Mouse (Mus musculus) hindbrain, embryonic 16.5 days (tissue): ENCODE data around the gene Agbl4. TPM values are rescaled to one million over a fixed set of nuclear protein-coding genes. Genes with fewer than 3 reads are reported as not detected.

Experiments
- ATAC-seq: fragments of 200-750 bp; cut with Nextera tagmentation; 2 replicates; pipeline ENCODE4 v1.8.0; 2017; ENCODE audit warnings: moderate TSS enrichment, moderate library complexity
- H3K27ac ChIP-seq: fragments of 300-500 bp; sonication (generic); 2 replicates; pipeline ENCODE4 v1.5.1; 2014; ENCODE audit warnings: low read depth, mild to moderate bottlenecking, control low read depth, low read length, moderate library complexity
- H3K27me3 ChIP-seq: fragments of 300-500 bp; sonication (generic); replicated peaks from 2 replicates; pipeline ENCODE4 v1.6.1; 2014; ENCODE audit warnings: low read length; ENCODE audit not compliant: control insufficient read depth, insufficient read depth
- H3K36me3 ChIP-seq: fragments of 300-500 bp; sonication (generic); 2 replicates; pipeline ENCODE4 v1.6.1; 2014; ENCODE audit warnings: mild to moderate bottlenecking, low read length, moderate library complexity, mixed read lengths; ENCODE audit not compliant: control insufficient read depth, insufficient read depth
- H3K4me1 ChIP-seq: fragments of 300-500 bp; sonication (generic); 2 replicates; pipeline ENCODE4 v1.6.1; 2014; ENCODE audit warnings: low read depth, low read length; ENCODE audit not compliant: control insufficient read depth, insufficient read depth
- H3K4me2 ChIP-seq: fragments of 300-500 bp; sonication (generic); 2 replicates; pipeline ENCODE4 v1.6.1; 2014; ENCODE audit warnings: mild to moderate bottlenecking, low read length, control low read depth, moderate library complexity
- H3K4me3 ChIP-seq: fragments of 300-500 bp; sonication (generic); 2 replicates; pipeline ENCODE4 v1.5.1; 2014; ENCODE audit warnings: mild to moderate bottlenecking, low read length, control low read depth, moderate library complexity
- H3K9ac ChIP-seq: fragments of 300-500 bp; sonication (generic); 2 replicates; pipeline ENCODE4 v1.6.1; 2014; ENCODE audit warnings: low read depth, mild to moderate bottlenecking, control low read depth, low read length, moderate library complexity
- H3K9me3 ChIP-seq: fragments of 300-500 bp; sonication (generic); 2 replicates; pipeline ENCODE4 v1.6.1; 2014; ENCODE audit warnings: mild to moderate bottlenecking, low read length, moderate library complexity; ENCODE audit not compliant: control insufficient read depth
- WGBS: fragments of 180-500 bp; shearing (Covaris S2); extraction: QIAGEN DNeasy Blood & Tissue Kit; methylation state at CpG from one replicate; pipeline ENCODE4 v1.1.7; 2014; 5-methylcytosine and 5-hydroxymethylcytosine counted together
- polyA plus RNA-seq: library from polyadenylated mRNA; unstranded; fragments of >200 nt; fragmentation: Nextera tagmentation; extraction: Ambion mirVana; gene quantifications from 2 replicates; pipeline ENCODE4 v1.2.1, GENCODE M21; 2015

The Agbl4 gene
- polyA plus RNA-seq, 1 experiment from 2014 or later: 4.8 TPM

DNA sequence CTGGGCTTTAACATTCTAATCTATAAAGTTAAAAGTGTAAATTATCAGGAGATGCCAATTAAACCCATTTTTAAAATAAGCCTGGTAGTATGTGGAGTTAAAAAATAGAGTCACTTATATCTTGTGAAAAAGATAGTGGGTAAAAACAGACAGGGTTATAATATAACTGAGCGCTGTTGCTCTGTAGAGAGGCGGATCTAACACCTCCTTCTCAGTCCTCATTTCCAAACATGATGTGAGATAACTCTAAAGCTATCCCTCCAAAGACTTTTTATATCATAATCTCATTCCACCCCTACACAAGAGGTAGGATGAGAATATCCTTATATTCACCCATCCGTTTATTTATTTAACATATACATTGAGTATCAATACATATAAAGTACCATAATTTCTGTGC is 669.9 kb downstream of the Agbl4 start:
- Histone ChIP-seq H3K9ac (no peak overlapping the region), H3K36me3 (no peaks in the 10 kb centered on the region), H3K27me3 (no peaks in the 10 kb centered on the region), H3K4me2 (no peak overlapping the region), H3K27ac (no peak overlapping the region), H3K9me3 (no peaks in the 10 kb centered on the region), H3K4me3 (no peak overlapping the region), H3K4me1 (no peaks in the 10 kb centered on the region)
- WGBS: 95% methylated on average over 3 of the region's 3 CpGs
- ATAC-seq: no peak

DNA sequence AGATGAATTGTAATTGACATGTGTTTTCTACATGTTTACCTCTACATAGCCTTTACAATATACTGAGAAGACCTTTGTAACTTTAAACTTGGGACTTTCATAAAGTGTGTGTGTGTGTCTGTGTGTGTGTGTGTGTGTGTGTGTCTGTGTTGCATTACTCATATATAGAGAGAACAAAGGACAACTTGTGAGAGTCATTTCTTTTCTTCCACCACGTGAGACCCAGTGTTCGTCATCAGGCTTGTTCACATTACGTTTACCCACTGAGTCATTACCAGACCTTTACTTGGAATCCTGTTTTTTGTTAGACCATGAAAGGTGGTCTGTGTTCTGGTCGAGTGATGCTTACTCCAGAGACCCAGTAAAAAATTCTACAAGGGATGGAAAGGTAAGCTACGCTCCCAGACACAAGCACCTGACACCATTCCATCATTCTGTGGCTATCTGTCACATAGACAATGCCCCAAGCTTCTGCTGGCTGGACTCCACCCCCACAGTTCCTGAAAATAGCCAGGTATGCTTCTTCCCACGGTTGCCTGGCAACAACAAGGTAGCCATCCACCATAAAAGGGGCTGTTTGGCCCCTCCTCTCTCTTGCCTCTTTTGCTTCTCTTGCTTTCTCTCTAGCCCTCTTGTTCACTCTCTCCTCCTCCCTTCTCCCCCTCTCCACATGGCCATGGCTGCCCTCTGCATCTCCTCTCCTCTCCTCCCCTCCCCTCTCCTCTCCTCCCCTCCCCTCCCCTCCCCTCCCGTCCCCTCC is 676.5 kb downstream of the Agbl4 start:
- H3K27ac ChIP-seq: no peak overlapping the region
- H3K9ac ChIP-seq: no peak overlapping the region
- no peaks in the 10 kb centered on the region for H3K9me3 ChIP-seq
- WGBS: 65% methylated on average over 6 of the region's 7 CpGs
- ATAC-seq: no peak
- no peak overlapping the region for H3K4me2 ChIP-seq
- no peaks in the 10 kb centered on the region for H3K27me3 ChIP-seq
- no peak overlapping the region for H3K4me3 ChIP-seq
- no peaks in the 10 kb centered on the region for H3K4me1 ChIP-seq
- H3K36me3 ChIP-seq: no peaks in the 10 kb centered on the region

DNA sequence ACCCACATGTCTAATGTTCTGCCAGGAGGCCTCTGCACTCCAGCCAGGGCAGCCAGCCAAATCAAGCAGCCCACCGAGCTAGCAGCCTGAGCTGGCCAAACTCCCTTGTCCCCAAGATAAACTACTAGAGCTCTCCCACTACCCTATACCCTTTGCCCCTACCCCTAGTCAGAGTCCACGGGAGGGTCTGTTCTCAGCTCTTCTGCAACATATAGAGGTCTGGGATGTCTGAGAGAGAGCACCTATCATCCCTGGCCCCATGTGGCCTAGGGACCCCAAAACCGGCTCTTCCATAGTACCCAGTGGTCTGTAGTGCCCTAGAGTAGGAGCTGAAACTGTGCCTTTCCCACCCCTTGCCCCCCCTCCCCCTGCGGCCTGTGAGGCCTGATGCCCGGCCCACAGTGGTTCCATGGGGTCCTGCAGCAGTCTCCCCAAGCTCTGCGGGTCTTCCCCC is 677.3 kb downstream of the Agbl4 start:
- WGBS: 77% methylated on average over 6 of the region's 6 CpGs
- H3K27ac ChIP-seq: no peak overlapping the region
- no peaks in the 10 kb centered on the region for H3K36me3 ChIP-seq
- no peaks in the 10 kb centered on the region for H3K4me1 ChIP-seq
- no peak overlapping the region for H3K4me2 ChIP-seq
- H3K9ac ChIP-seq: no peak overlapping the region
- no peak overlapping the region for H3K4me3 ChIP-seq
- no peaks in the 10 kb centered on the region for H3K9me3 ChIP-seq
- ATAC-seq: peak; percentile 60
- H3K27me3 ChIP-seq: no peaks in the 10 kb centered on the region

DNA sequence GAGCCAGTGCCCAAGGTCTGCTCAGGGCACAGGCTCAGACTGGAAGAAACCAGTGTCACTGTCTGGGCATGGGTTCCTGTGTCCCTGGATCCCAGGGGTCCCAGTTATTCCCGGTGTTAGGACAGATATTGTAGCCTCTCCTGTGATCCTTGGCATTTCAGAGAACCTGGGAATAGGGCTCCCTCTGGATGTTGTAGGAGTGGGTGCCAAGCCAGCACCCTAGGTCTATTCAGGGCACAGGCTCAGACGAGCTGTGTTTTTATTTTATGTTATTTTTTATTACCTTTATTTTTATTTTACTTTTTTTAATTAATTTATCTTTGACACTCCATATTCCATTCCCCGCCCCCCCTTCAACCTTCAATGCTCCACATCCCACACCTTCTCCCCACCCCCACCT is 680.3 kb downstream of the Agbl4 start:
- no peak overlapping the region for H3K27ac ChIP-seq
- H3K4me2 ChIP-seq: no peak overlapping the region
- no peaks in the 10 kb centered on the region for H3K4me1 ChIP-seq
- H3K36me3 ChIP-seq: no peaks in the 10 kb centered on the region
- WGBS: 88% methylated on average over 3 of the region's 3 CpGs
- no peak overlapping the region for H3K9ac ChIP-seq
- H3K4me3 ChIP-seq: no peak overlapping the region
- no peaks in the 10 kb centered on the region for H3K27me3 ChIP-seq
- ATAC-seq: no peak
- no peaks in the 10 kb centered on the region for H3K9me3 ChIP-seq

DNA sequence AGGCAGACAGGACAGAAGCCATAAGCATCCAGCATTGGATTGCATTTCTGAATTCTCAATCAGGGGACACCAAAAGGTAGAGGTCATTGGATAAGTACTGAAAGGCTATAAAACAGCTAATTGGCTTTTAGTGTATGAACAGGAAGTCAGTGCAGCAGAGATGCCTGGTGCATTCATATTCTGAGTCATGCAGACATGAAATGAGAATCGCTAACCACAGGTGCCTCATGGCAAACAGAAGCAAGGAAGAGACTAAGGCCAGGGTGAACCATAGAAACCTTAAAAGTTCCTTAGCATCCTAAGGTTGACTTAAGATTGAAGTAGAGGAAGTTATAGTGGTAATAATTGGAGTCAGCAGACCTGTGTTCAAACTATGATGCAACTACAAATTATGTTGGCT is 687.9 kb downstream of the Agbl4 start:
- no peak overlapping the region for H3K27ac ChIP-seq
- no peak overlapping the region for H3K4me3 ChIP-seq
- no peak for ATAC-seq
- H3K9me3 ChIP-seq: no peaks in the 10 kb centered on the region
- no peaks in the 10 kb centered on the region for H3K4me1 ChIP-seq
- 92% methylated on average over 1 of the region's 1 CpGs for WGBS
- no peaks in the 10 kb centered on the region for H3K36me3 ChIP-seq
- no peak overlapping the region for H3K9ac ChIP-seq
- H3K27me3 ChIP-seq: no peaks in the 10 kb centered on the region
- no peak overlapping the region for H3K4me2 ChIP-seq

DNA sequence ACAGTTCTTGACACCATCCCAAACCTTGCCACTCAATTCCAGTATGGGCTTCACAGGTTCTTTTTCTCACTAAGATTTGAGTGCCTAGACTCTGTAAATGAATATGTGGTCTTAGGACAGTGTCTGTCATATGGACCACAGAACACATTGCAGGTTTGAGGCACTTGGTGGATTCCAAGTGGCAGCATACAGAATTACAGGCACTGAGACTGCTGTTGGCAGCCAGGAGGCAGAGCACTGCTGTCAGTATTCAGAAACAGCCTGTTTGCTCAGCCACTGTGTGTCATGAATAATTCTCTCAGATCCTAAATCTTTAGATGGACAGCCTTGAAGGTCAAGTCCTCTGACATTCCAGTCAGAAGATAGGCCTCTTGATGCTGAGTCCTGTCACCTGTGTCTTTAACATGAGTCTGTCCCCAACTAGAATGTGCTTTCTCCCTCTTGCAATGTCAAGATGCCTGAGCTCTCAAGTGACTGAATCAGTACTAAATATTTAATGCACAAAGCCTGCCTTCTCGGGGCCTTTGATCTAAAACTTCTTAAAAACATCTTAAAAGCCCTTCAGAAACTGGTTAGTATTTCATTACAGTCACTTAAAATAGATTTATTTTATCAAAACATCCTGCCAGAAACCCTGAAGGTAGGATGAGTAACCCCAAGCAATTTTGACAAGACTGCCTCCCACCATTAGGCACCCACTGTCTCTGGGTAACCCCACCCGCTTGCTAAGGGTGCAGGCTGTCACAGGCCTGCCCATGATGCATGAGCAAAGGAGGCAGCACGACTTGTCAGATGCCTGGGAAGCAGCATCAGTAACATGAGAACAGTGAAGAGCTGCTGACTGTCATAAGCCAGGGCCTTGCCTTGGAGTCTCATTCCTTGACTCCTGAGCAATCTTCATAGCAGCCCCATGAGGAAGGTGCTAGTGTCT is 739.0 kb downstream of the Agbl4 start:
- Histone ChIP-seq H3K27me3 (no peaks in the 10 kb centered on the region), H3K4me2 (no peak overlapping the region), H3K9me3 (no peaks in the 10 kb centered on the region), H3K9ac (no peak overlapping the region), H3K27ac (no peak overlapping the region), H3K4me3 (no peak overlapping the region), H3K4me1 (no peaks in the 10 kb centered on the region), H3K36me3 (no peaks in the 10 kb centered on the region)
- WGBS: 70% methylated on average over 3 of the region's 3 CpGs
- no peak for ATAC-seq

DNA sequence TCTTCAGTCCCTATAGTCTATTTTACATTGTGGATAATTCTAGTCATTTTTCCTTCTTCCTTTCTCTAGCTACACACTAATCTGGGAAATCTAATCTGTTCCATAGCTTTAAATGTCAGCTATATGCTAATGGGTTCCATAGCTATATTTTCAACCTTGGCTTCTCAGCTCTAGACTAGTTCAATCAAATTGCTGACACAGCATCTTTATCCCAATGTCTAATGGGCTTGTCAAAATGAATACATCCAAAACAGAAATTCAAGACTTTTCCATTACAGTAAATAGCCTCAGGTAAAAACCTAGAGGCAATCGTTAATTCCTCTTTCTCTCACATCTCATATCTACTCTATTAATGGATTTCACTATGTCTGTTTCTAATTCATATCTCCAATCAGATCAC is 750.3 kb downstream of the Agbl4 start:
- 90% methylated on average over 1 of the region's 1 CpGs for WGBS
- H3K9ac ChIP-seq: no peak overlapping the region
- no peak for ATAC-seq
- no peak overlapping the region for H3K4me2 ChIP-seq
- no peak overlapping the region for H3K4me3 ChIP-seq
- no peaks in the 10 kb centered on the region for H3K27me3 ChIP-seq
- no peaks in the 10 kb centered on the region for H3K36me3 ChIP-seq
- H3K27ac ChIP-seq: no peak overlapping the region
- no peaks in the 10 kb centered on the region for H3K4me1 ChIP-seq
- no peaks in the 10 kb centered on the region for H3K9me3 ChIP-seq

DNA sequence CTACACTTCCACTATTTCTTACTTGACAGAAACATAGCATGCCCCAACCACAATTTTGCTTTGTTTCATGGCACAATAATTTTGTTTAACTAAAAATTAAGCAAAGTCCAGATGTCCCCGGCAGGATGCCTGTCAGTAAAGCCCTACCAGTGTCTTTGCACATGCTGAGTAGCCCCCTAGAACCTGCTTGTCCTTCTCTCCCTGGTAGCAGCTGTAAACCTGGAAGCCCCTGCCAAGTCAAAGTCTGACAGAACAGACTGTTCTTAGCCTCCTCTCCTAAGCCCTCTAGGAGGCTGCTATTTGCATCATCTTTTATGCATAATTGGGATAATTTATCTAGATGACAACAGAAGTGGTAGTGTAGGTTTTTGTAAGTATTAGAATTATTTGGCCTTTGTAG is 758.4 kb downstream of the Agbl4 start:
- H3K27ac ChIP-seq: no peak overlapping the region
- no peak overlapping the region for H3K4me2 ChIP-seq
- H3K9me3 ChIP-seq: no peaks in the 10 kb centered on the region
- no peaks in the 10 kb centered on the region for H3K27me3 ChIP-seq
- H3K4me1 ChIP-seq: no peaks in the 10 kb centered on the region; the same call in 1 of the 2 replicates
- ATAC-seq: peak; percentile 89
- H3K9ac ChIP-seq: no peak overlapping the region
- WGBS: 68% methylated on average over 1 of the region's 1 CpGs
- H3K4me3 ChIP-seq: no peak overlapping the region
- H3K36me3 ChIP-seq: no peaks in the 10 kb centered on the region

DNA sequence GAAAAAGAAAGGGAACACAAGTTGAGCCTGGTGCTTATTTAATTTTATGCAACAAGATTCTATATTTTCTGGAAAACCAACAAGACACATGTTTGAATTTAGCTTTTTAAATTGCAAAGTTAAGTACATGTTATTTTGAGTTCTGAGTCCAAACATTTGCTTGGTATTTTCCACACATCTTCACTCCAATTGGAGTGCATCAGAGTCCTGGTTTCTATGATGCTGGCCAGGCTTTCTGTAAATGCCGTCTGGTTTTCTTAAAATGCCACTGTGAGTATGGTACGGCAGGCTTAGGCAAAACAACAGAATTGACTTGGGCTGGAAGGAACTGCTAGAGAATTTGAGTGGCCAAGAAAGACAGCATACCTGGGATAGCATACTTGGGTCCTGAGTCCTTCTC is 784.0 kb downstream of the Agbl4 start:
- Histone ChIP-seq H3K9ac (no peak overlapping the region), H3K36me3 (no peaks in the 10 kb centered on the region), H3K4me1 (no peaks in the 10 kb centered on the region), H3K4me2 (no peak overlapping the region), H3K27me3 (no peaks in the 10 kb centered on the region), H3K9me3 (no peaks in the 10 kb centered on the region), H3K4me3 (no peak overlapping the region), H3K27ac (no peak overlapping the region)
- 94% methylated on average over 2 of the region's 2 CpGs for WGBS
- no peak for ATAC-seq
